Mouse (Mus musculus): ENCODE measurements at regions not wholly inside any gene's neighbourhood (a gene's known extent, or its start where the extent isn't known, plus 50 kb on each side); places are given as distances from the start of the nearest gene placed in this dataset.

DNA sequence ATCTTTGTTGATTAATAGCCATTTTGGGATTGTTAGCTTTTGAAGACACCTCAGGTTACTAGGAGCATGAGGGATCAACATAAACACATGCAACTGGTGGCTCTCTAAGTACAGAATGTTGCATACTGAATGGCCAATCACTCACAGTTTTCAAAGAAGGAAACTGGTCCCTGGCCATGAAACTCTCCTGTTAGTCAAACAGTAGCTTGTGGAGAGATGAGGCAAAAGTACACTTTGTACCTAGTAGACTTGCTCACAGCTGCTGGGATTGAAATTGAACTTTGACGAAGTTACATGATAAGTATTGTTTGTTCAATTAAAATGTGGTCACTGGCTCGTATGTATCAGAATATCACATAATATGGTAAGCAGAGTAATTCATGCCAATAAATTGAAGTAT is 237.6 kb upstream of the Robo2 start:
- TF ChIP-seq EP300 (IDR thresholded peaks at IDR 0.05; ENCODE audit: low read depth) (no peak), CTCF (IDR thresholded peaks at IDR 0.05; ENCODE audit: low read depth) (no peak)
